Mouse (Mus musculus): ENCODE data around the gene Ing1. TPM values are rescaled to one million over a fixed set of nuclear protein-coding genes. Genes with fewer than 3 reads are reported as not detected.

Ing1 gene
- 10 to 100 TPM; 36.1 to 43.7 TPM for total RNA-seq (2021)
- long read RNA-seq, experiment 1, transcript Ing1-202 (2 exons, 1,971 nt) = minor isoform, 22 of 72 reads
- long read RNA-seq, experiment 1, transcript Ing1-201 (2 exons, 2,814 nt) = major isoform, 35 of 72 reads
- long read RNA-seq, experiment 1, partial matches to known transcripts = 0 of 72 reads
- long read RNA-seq, experiment 1, other reads (novel, unspliced or antisense) = 11 of 72 reads
- long read RNA-seq, experiment 2, transcript Ing1-202 (2 exons, 1,971 nt) = major isoform, 9 of 14 reads
- long read RNA-seq, experiment 2, partial matches to known transcripts = 0 of 14 reads
- long read RNA-seq, experiment 2, other reads (novel, unspliced or antisense) = 1 of 14 reads

DNA sequence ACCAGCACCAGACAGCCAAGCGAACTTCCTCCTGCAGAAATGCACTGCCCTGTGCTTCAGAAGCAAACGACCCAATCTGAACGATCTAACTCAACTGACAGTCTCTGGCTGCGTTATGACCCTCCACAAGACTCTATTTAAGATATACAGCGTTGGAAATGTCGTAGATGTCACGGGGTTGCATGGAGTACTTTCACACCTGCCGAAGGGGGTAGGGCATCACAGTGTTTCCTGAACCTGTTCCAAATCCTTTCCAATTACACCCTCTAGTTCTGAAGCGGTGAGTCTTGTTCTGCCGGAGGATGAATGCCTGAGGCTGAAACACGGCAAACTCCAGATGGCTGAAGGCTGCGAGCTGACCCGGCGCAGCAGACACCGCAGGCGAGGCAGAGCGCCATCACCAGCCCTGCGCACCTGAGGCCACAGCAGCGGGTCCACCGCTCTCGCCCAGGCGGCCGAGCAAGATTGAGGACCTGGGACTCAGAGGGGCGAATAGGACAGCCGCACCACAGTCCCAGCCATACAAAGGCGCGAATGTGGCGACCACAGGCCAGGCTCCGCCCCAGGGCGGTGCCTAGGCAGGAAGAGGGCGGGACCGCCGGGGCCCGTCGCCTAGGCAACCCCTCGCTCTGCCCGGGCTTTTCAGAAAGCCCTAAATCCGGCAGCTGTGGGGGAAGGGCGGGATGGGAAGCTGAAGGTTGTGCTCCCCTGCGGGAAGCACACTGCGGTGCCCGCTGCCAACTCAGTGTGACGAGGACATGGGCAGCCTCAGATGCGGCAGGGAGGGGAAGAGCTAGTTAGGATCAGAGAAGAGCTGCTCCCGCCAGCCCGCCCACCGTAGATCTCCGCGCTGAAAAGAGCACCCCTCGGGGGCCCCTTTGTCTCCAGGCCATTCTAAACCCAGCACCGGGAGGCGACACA is at the start of gene Ing1:
Gene Ing1, plus strand, starts transcription at position 773 of the 921 bp plus-strand sequence.
- DNase-seq = peak; percentile 95 to 96

DNA sequence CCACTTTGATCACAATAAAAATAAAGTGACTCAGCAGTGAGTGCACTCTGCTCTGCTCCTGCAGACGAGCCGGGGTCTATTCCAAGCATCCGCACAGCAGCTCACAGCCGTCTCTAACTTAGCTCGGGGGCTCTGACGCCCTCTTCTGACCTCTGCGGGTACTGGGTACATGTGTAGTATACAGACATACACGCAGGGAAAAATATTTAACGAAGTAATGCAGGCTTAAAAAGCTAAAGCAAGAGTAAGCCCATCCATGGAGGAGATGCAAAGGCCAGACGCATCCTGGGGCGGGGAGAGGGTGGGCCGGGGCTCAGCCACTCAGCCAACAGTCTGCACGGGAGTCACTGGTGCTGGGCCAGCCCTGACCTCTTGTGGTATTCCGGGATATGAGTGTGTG is 49.3 kb upstream of the Ing1 start:
- no peak for DNase-seq

DNA sequence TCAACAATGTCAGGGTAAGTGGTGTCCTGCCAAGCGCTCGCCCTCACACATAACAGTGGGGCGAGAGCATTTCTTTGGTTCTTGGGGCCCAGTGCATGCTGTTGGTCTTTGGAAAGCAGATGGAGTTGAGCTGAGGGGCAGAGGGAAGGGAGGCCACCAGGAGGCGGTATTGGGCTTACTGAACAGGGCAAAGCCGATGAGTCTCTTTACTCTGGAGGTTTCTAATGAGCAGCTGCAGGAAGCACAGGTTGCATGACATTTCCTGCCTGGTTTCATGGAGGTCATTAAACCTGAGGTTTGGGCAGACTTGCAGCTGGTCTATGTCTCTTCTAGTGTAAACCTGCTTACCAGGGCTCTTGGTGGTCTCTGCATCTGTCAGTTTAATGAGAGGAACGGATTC is 48.6 kb upstream of the Ing1 start:
- DNase-seq = peak; percentile 36 to 66

DNA sequence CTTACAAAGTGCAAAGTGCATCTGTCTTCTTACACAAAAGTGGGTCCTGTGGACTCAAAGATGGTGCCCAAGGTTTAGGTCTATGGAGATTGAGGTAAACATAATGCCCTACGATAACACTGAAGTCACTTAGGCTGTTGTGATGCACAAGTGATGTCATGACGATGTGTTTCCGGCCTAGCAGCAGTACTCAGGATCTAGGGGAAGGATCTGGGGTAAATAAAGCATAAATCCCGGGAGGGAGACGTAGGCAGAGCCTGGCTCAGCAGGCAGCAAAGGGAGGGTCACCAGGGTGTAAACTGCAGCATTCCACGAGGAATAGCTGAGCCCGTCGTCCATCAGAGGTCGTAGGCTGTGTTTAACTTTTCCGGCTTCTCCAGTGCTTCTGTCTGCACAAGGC is 46.5 kb upstream of the Ing1 start:
- DNase-seq = no peak

DNA sequence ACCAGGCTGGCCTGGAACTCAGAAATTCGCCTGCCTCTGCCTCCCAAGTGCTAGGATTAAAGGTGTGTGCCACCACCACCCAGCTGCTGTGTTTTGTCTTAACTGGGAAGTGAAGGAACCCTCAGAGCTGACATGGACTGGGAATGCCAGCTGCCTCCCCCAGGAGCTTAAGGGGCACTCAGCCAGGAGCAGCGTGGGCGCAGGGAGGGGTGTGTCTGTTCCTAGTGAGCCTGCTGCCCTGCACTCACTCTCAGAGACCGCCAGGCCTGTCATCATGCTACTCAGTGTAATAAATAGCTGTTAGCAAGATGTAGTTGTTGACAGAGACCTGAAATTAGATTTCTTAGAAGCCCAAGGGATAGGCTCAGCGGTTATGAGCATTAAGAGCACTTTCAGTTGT is 44.4 kb upstream of the Ing1 start:
- no peak for DNase-seq

DNA sequence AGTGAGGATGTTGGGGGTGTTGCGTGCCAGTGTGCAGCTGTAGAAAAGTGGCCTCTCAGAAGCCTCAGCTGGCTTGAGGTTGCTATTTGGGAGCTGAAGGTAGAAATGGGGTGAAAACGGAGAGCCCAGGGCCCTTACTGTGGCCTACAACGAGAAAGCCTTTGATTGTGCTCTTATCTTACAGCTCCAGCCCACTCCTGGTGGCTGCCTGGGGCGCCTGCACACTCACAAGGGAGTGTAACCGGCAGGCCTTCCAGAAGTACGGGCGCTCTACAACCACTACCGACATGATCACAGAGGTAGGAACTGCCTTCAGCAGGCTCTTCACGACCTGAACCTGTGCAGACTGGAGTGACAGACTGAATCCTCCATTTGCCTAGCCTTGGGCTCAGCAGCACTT is 42.7 kb upstream of the Ing1 start:
- no peak for DNase-seq

DNA sequence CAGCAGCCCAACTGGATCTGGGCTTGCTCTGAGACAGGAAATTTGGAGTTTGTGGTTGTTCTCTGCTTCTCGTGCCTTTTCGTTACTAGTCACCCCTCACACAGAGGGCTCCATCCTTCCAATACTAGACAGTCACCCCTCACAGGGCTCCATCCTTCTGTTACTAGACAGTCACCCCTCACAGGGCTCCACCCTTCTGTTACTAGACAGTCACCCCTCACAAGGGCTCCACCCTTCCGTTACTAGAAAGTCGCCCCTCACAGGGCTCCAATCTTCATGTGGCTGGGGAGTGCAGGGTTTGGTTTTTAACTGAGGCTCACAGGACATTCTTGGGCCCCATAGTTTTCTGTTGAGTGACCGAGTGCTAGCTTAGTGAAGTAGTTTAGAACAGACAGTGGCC is 42.1 kb upstream of the Ing1 start:
- no peak for DNase-seq

DNA sequence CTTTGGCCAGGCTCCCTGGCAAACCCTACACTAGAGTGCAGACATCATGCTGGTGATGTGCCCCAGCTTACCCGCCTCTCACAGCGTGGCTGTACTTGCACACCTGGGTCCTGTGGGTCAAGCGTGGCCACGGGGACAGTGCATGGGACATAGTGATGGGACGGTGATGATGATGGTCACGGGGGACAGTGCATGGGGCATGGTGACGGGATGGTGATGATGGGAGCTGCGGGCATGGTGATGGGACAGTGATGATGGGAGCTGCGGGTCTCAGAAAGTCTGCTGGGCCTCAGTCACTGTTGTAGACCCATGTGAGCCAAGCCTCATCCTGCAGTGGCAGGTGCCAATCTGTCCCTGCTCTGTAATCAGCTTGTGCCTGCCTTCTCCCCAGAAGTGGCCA is 39.1 kb upstream of the Ing1 start:
- DNase-seq = no peak

DNA sequence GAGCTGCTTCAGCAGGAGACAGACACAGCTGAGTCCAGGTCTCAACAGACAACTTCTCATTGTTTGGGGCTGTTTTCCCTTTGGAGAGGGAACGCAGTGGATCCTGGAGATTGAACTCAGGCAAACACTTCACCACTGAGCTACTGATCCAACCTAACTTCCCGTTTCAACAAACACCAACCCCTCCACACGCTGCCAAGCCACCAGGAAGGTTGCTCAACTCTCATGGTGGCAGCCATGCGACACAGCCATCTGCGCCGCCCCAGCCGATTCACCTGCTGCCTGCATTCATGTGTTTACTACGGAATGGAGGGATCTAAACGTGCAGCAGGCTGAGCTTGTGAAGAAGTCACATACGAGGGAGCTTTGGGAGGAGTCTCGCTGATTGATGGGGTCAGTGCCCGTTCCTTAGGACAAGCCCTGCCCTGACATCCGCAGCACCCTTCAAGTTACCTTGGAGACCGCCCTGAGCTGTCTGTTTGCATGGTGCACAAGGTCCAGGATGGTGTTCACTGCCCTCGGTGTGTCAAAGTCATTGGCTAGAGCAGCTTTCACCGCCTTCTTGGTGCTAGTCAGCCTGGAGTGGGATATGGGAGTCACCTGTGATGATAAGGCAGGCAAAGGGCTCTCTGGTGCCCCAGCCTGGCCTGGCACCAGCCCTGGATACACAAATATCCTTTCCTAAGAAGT is 37.9 kb upstream of the Ing1 start:
- no peak for DNase-seq

DNA sequence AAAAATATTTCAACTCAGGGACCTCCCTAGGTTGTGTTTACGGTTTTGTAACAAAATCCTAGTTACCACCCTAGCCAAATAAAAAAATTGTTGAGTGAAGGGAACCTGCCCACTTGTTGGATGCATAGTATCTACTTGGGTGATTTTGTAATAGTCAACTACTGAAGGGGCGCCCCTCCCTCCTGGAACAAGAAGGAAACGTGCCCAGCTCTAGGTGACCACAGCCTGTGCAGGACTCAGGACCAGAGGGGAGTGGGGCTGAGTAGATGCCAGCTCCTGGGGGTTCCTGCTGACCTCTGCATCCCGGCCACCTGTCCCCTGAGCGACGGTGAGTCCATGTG is 37.3 kb upstream of the Ing1 start:
- no peak for DNase-seq

DNA sequence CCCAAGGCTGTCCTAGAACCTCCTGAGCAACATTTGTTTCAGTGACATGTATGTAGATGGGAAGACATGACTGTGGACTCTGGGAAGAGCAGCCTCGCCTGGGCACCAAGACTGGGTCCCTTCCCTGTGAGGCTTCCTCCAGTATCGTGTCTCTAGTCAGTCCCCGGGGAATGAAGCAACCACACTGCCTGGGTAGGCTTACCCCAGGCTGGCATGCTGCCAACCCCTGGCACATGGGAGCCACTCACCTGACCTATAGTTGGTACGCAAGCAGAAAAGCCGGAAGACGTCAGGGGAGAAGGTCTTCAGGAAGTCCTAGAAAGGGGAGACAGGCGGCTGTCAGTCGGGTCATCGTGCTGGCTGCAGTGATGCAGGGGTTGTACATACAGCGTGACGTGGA is 36.7 kb upstream of the Ing1 start:
- no peak for DNase-seq

DNA sequence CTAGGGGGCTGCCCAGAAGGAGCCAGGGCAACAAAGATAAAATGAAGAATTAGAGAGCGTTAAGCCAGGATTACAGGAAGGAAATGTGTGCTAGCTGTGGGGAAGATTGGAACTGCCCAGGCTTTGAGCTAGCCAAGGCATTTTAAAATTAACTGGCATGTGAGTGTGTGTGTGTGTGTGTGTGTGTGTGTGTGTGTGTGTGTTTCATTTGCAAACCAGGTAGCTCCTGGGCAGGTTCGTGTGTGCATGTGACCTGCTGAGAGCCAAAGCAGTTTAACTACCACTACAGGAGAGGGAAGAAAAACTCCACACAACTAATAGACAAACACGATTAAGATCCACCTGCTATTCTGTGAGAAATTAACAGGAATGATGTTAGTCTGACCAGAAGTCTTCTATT is 32.0 kb upstream of the Ing1 start:
- no peak for DNase-seq

DNA sequence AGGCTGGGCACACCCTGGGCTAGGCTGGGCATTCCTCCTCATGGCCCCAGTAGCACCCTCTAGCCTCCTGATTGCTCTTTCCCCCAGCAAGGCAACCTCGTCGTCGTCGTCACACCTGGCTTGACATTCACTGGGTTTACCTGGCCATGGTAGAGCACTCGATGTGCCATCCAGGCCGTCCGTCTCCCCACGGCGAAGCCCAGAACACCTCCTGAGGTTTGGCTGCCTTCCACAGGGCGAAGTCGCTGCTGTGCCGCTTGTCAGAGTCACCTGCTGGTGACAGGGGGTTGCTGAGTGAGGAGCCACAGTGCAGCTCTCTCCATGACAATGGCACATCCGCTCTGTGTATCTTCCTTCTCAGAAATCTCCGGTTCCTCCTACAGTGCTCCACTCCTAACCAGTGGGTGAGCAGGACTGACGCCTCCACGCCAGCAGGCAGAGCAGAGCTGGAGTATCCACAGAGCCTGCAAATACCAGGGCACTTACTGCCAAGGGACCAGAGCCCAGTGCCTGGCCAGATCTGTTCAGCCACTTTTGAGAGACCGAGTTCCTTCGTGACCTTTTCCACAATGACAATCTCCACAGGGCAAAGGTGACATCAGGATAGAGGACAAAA is 25.1 kb upstream of the Ing1 start:
- DNase-seq = peak in 1 of 2 experiments; percentile 25

DNA sequence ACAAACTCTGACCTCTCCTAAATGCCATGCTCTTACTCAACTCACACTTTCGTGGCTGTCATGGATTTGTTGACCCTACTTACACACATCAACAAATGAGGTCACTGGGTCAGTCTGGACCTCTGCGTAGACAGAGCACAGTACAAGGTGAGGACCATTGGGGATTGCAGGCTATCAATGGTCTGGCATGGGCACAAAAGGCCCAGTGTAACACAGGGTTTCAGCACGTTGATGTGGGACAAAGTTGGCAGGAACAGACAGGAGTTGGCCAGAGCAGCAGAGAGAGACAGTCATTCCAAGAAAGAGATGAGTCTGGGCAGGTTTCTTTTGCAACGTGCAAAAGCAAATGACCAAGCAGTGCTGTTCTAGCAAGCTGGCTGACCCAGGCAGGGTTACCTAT is 24.5 kb upstream of the Ing1 start:
- peak in 1 of 2 experiments; percentile 27 for DNase-seq

DNA sequence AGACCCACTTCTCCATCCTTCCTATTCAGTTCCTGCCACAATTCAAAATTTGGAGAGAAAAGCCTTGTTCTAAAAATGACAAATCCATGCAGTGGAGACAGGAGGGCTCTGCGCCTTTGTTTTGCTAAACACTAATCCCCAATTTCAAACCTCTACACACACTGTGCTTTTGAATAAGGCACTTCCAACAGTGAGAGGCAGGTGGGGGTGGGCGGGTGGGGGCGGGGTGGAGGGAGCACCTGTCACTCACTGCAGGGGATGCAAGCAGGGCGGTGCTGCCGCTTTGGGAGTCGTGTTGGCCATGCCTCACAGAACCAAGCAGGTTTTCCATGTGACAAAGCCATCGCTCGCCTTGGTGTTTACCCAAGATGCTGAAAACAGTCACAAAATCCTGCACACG is 20.9 kb upstream of the Ing1 start:
- no peak for DNase-seq

DNA sequence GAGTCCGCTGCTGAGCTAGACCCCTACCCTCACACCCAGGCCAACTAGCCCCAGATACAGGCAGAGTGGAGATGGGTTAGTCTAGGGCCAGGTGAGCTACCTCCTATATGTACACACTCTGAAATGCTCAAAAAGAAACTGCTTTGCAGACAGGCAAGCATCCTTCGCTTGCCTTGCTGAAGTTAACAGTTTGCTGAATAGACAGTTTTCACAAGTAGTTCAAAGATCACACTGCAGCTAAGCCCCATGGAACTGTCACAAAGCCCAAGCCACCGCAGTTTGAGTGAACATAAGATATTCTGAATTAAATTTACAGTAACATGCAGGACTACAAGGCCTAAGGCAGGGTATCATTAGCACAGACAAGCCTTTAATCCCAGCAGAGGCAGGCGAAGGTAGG is 16.3 kb upstream of the Ing1 start:
- no peak for DNase-seq

DNA sequence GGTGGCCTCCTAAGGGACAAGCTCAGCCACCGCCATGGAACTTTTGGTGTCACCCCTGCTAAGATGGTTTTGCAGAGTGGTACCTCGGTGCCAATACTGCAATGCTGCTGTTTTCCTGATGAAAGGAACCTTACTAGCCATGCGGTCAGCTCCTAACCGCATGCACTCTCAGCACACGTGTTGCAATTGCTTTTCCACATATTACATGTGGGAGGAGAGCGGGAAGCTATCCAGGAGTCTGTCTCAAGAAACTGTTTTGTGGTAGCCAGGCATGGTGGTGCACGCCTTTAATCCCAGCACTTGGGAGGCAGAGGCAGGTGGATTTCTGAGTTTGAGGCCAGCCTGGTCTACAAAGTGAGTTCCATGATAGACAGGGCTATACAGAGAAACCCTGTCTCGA is 15.2 kb upstream of the Ing1 start:
- no peak for DNase-seq

DNA sequence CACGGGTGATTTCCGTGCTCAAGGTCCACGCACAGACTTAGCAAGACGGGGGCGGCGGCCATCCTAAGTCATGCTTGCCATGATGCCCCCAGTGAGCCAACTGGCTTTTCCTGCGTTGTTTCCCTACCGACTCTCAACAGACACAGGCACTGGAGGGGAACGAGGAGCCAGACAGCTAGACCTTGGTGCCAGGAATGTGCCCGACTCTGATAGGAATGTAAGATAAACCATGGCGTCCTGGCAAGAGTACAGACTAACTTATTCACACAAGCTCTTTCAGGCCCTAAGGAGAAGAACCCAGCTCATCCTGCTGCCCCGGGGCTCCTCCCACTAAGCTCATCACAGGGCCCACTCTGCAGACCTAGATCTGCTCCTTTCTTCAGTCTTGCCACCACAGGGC is 13.3 kb upstream of the Ing1 start:
- no peak for DNase-seq

DNA sequence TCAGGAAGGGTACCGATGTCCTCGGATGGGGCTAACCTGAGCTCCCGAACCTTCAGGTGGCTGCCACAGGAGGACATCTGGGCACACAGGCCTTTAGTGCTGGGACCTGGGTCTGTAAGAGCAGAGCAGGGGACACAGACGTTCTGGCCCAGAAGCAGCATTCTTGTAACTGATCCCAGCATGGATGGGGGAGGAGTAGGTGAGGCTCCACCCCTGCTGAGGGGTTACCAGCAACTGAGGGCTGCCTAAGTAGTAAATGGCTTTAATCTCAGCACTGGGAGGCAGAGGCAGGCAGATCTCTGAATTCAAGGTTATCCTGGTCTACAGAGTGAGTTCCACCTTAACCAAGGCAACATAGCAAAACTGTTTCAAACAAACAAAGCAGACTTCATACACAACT is 12.5 kb upstream of the Ing1 start:
- DNase-seq = no peak

DNA sequence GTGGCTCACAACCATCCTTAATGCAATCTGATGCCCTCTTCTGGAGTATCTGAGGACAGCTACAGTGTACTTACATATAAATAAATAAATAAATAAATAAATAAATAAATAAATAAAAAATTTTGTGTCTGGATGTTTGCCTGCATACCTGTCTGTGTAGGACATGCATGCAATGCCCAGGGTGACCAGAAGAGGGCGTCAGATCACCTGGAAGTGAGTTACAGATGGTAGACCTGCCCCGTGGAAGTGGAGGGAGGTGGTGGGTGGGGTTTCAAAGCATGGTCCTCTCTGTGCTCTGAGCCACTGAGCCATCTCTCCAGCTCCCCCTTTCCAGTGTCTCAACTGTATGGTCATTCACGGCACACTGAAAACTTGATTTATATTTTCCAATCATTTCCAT is 11.0 kb upstream of the Ing1 start:
- DNase-seq = peak; percentile 59 to 76

DNA sequence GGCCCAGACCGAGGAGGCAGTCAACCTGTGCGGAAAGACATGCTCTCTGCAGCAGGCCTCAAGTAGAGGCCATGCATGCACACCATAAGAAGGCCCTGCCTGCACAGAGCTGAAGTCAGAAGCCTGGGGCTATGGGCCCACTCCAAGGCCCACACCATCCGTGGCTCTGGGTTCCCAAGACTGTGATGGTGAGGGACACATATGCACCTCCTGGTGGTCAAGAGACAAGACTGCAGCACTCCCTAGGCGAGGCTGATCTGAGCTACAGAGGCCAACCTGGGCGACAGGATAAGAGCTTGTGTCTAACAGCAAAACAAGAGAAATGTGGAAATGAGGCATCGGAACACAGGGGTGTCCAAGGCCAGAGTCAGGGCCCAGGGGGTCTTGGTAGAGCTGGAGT is 8.3 kb upstream of the Ing1 start:
- DNase-seq = no peak

DNA sequence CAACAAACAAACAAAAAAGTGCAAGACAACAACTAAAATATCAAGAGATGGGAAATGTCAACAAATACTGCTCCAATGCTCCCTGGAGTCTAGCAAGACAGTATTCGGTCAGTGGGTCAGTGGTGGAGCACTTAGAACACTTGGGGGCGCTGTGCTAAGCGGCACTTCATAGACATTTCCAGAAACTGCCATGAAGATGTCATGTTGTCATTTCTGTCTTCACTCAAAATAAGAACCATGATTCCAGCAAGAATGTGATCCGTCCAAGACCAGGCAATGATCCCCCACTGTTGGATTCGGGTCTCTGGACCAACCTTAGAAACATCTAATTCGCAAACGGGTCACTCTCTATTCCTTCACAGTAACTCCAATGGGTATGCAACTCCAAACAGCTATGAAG is 5.7 kb upstream of the Ing1 start:
- DNase-seq = peak; percentile 59 to 72
